Mouse (Mus musculus): ENCODE results near the gene Pdcl3. TPM values are rescaled to one million over a fixed set of nuclear protein-coding genes. Genes with fewer than 3 reads are reported as not detected.
A peak's percentile ranks its signal among the peaks of the same experiment; 100 is the strongest.

The Pdcl3 gene
- polyA plus RNA-seq, 1 experiment from 2014 or later = 166 TPM

DNA sequence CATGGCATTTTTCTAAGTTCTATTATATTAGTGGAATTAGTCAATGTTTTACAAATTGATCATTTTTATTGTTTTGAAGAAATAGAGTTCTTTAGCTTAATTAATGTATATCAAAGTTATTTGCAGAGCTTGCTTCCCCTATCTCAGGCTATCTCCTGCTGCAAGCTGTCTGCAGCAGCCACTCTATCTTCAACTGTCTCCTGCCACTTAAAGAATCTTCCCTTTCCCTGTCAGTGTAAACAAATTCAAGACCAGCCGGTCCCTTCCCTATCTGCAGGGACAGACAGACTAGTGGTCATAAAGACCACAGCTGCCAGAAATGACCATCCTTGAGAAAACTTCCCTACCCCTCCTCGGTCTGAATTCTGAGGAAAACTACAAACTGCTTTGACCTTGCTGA is 1.5 kb upstream of the Pdcl3 start:
- no peak for ATAC-seq (ENCODE audit: low FRiP score, low TSS enrichment)
- Histone ChIP-seq H3K4me3 (ENCODE audit: low read length) (no peak overlapping the region), H3K9ac (ENCODE audit: low read depth, low read length) (no peak overlapping the region), H3K36me3 (ENCODE audit: control insufficient read depth, insufficient read depth, low read length) (no peaks in the 10 kb centered on the region), H3K4me1 (ENCODE audit: control insufficient read depth, insufficient read depth, low read length) (0 out of 2 replicates have a peak, but pooled peaks cover 4% of the 10 kb centered on the region), H3K27ac (ENCODE audit: low read depth, low read length) (no peak overlapping the region), H3K9me3 (ENCODE audit: control insufficient read depth, low read length) (no peaks in the 10 kb centered on the region), H3K27me3 (ENCODE audit: control insufficient read depth, insufficient read depth, low read length) (no peaks in the 10 kb centered on the region), H3K4me2 (replicated peaks; ENCODE audit: low read depth, low read length) (no peak overlapping the region)
- WGBS = 54% methylated on average over 2 of the region's 2 CpGs

- H3K27me3 ChIP-seq (ENCODE audit: control insufficient read depth, insufficient read depth, low read length) = no peaks in the 10 kb centered on the region
- H3K9me3 ChIP-seq (ENCODE audit: control insufficient read depth, low read length) = no peaks in the 10 kb centered on the region
- peak overlapping the region; percentile 78 for H3K27ac ChIP-seq (ENCODE audit: low read depth, low read length)
- 0 out of 2 replicates have a peak, but pooled peaks cover 4% of the 10 kb centered on the region for H3K4me1 ChIP-seq (ENCODE audit: control insufficient read depth, insufficient read depth, low read length)
- peak overlapping the region; percentile 50 for H3K4me2 ChIP-seq (replicated peaks; ENCODE audit: low read depth, low read length)
- peak; percentile 98 for ATAC-seq (ENCODE audit: low FRiP score, low TSS enrichment)
- H3K4me3 ChIP-seq (ENCODE audit: low read length) = peak overlapping the region; percentile 83
- 6% methylated on average over 37 of the region's 38 CpGs for WGBS
- H3K9ac ChIP-seq (ENCODE audit: low read depth, low read length) = peak overlapping the region; percentile 84
- peaks cover 3% of the 10 kb centered on the region; the same call in 1 of the 2 replicates for H3K36me3 ChIP-seq (ENCODE audit: control insufficient read depth, insufficient read depth, low read length)
Measured at GRCm38 (mm10) chr1:38987080-38987864, 1.9 kb downstream of the Pdcl3 start.

GRCm38 (mm10) chr1:38987865-38988211 is 2.4 kb downstream of the Pdcl3 start:
- Histone ChIP-seq H3K4me1 (ENCODE audit: control insufficient read depth, insufficient read depth, low read length) (0 out of 2 replicates have a peak, but pooled peaks cover 4% of the 10 kb centered on the region), H3K4me3 (ENCODE audit: low read length) (peak overlapping the region; percentile 83), H3K36me3 (ENCODE audit: control insufficient read depth, insufficient read depth, low read length) (peaks cover 8% of the 10 kb centered on the region; the same call in 1 of the 2 replicates), H3K4me2 (replicated peaks; ENCODE audit: low read depth, low read length) (peak overlapping the region; percentile 50), H3K27ac (ENCODE audit: low read depth, low read length) (peak overlapping the region; percentile 78), H3K9ac (ENCODE audit: low read depth, low read length) (peak overlapping the region; percentile 84), H3K9me3 (ENCODE audit: control insufficient read depth, low read length) (no peaks in the 10 kb centered on the region), H3K27me3 (ENCODE audit: control insufficient read depth, insufficient read depth, low read length) (no peaks in the 10 kb centered on the region)
- peak; percentile 85 for ATAC-seq (ENCODE audit: low FRiP score, low TSS enrichment)
- WGBS = 0% methylated on average over 23 of the region's 25 CpGs

DNA sequence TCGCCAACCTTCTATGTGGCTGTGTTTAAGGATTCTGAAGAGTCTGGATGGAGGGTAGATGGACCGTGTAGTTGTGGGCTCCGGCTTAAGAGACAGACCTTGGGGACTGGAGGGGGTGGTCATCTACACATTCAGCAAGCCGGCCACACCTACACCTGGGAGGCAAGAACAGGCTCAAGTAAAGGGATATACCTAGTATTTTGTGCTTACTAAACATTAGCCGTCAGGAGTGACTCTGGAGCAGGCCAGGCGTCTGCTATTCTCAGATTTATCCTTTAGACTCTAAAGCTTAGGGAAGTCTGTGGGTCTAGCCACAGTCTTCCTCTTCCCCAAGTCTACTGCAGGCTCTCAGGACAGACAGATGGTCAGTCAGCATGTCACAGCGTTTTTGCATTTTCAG is 2.9 kb downstream of the Pdcl3 start:
- Histone ChIP-seq H3K27me3 (ENCODE audit: control insufficient read depth, insufficient read depth, low read length) (no peaks in the 10 kb centered on the region), H3K27ac (ENCODE audit: low read depth, low read length) (0 out of 2 replicates have a peak overlapping the region, but pooled peaks have one; percentile 78), H3K4me1 (ENCODE audit: control insufficient read depth, insufficient read depth, low read length) (0 out of 2 replicates have a peak, but pooled peaks cover 4% of the 10 kb centered on the region), H3K9ac (ENCODE audit: low read depth, low read length) (peak overlapping the region; percentile 84), H3K9me3 (ENCODE audit: control insufficient read depth, low read length) (no peaks in the 10 kb centered on the region), H3K36me3 (ENCODE audit: control insufficient read depth, insufficient read depth, low read length) (peaks cover 13% of the 10 kb centered on the region; the same call in 1 of the 2 replicates), H3K4me2 (replicated peaks; ENCODE audit: low read depth, low read length) (peak overlapping the region; percentile 50), H3K4me3 (ENCODE audit: low read length) (peak overlapping the region; percentile 83)
- ATAC-seq (ENCODE audit: low FRiP score, low TSS enrichment) = no peak
- WGBS = 24% methylated on average over 7 of the region's 7 CpGs

DNA sequence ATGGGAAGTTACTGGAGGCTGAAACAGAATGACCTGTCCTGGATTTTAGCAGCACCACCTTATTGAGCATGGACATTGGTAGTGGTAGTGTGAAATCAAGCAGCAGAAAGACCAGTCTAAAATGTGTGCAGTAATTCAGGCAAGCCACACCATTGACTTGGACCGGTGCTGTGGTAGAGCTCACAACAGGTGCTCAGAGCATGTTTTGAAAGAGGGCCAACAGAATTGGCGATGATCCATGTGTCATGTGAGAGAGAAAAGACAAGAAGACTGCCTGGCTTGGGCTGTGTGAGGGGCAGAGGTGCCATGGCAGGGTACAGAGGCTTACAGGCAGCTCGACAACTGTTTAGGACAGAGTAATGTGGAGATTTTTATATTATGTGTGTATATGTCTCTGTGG is 7.0 kb downstream of the Pdcl3 start:
- Histone ChIP-seq H3K27me3 (ENCODE audit: control insufficient read depth, insufficient read depth, low read length) (no peaks in the 10 kb centered on the region), H3K9ac (ENCODE audit: low read depth, low read length) (no peak overlapping the region), H3K4me3 (ENCODE audit: low read length) (no peak overlapping the region), H3K27ac (ENCODE audit: low read depth, low read length) (no peak overlapping the region), H3K4me1 (ENCODE audit: control insufficient read depth, insufficient read depth, low read length) (no peaks in the 10 kb centered on the region), H3K9me3 (ENCODE audit: control insufficient read depth, low read length) (no peaks in the 10 kb centered on the region), H3K36me3 (ENCODE audit: control insufficient read depth, insufficient read depth, low read length) (peaks cover 50% of the 10 kb centered on the region), H3K4me2 (replicated peaks; ENCODE audit: low read depth, low read length) (no peak overlapping the region)
- WGBS = 94% methylated on average over 3 of the region's 3 CpGs
- ATAC-seq (ENCODE audit: low FRiP score, low TSS enrichment) = no peak

DNA sequence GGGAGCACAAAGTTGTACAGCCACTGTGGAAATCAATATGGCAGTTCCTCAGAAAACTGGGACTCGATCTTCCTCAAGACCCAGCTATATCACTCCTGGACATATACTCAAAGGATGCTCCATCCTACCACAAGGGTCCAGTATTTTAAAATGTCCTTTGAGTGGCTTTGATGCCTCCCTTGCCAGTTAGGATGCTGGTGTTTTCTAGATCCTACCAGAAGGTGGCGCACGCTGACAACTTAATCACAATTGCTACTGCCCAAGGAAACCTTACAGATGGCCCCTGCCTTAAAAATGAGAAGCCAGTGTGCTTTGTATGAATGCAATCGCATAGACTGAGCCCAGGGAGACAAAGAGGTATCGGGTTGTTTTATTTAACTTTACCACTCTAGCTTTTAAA is 15.7 kb downstream of the Pdcl3 start:
- no peaks in the 10 kb centered on the region for H3K9me3 ChIP-seq (ENCODE audit: control insufficient read depth, low read length)
- no peaks in the 10 kb centered on the region for H3K27me3 ChIP-seq (ENCODE audit: control insufficient read depth, insufficient read depth, low read length)
- H3K9ac ChIP-seq (ENCODE audit: low read depth, low read length) = no peak overlapping the region
- H3K4me1 ChIP-seq (ENCODE audit: control insufficient read depth, insufficient read depth, low read length) = no peaks in the 10 kb centered on the region
- ATAC-seq (ENCODE audit: low FRiP score, low TSS enrichment) = 0 out of 2 replicates have a peak, but pooled peaks have one; percentile 16
- H3K27ac ChIP-seq (ENCODE audit: low read depth, low read length) = no peak overlapping the region
- no peak overlapping the region for H3K4me2 ChIP-seq (replicated peaks; ENCODE audit: low read depth, low read length)
- H3K4me3 ChIP-seq (ENCODE audit: low read length) = no peak overlapping the region
- H3K36me3 ChIP-seq (ENCODE audit: control insufficient read depth, insufficient read depth, low read length) = peaks cover 19% of the 10 kb centered on the region
- 19% methylated on average over 5 of the region's 5 CpGs for WGBS

- no peak overlapping the region for H3K4me3 ChIP-seq (ENCODE audit: low read length)
- no peak overlapping the region for H3K9ac ChIP-seq (ENCODE audit: low read depth, low read length)
- H3K27ac ChIP-seq (ENCODE audit: low read depth, low read length) = no peak overlapping the region
- no peaks in the 10 kb centered on the region for H3K36me3 ChIP-seq (ENCODE audit: control insufficient read depth, insufficient read depth, low read length)
- H3K27me3 ChIP-seq (ENCODE audit: control insufficient read depth, insufficient read depth, low read length) = no peaks in the 10 kb centered on the region
- ATAC-seq (ENCODE audit: low FRiP score, low TSS enrichment) = no peak
- no peaks in the 10 kb centered on the region for H3K9me3 ChIP-seq (ENCODE audit: control insufficient read depth, low read length)
- H3K4me2 ChIP-seq (replicated peaks; ENCODE audit: low read depth, low read length) = no peak overlapping the region
- H3K4me1 ChIP-seq (ENCODE audit: control insufficient read depth, insufficient read depth, low read length) = no peaks in the 10 kb centered on the region
- 57% methylated on average over 10 of the region's 10 CpGs for WGBS
Measured at GRCm38 (mm10) chr1:39005751-39006354, 20.4 kb downstream of the Pdcl3 start.

GRCm38 (mm10) chr1:39006830-39007829 is 21.7 kb downstream of the Pdcl3 start:
- H3K9ac ChIP-seq (ENCODE audit: low read depth, low read length) = no peak overlapping the region
- no peaks in the 10 kb centered on the region for H3K9me3 ChIP-seq (ENCODE audit: control insufficient read depth, low read length)
- no peaks in the 10 kb centered on the region for H3K4me1 ChIP-seq (ENCODE audit: control insufficient read depth, insufficient read depth, low read length)
- no peak for ATAC-seq (ENCODE audit: low FRiP score, low TSS enrichment)
- H3K27me3 ChIP-seq (ENCODE audit: control insufficient read depth, insufficient read depth, low read length) = no peaks in the 10 kb centered on the region
- 47% methylated on average over 11 of the region's 11 CpGs for WGBS
- no peak overlapping the region for H3K27ac ChIP-seq (ENCODE audit: low read depth, low read length)
- no peak overlapping the region for H3K4me3 ChIP-seq (ENCODE audit: low read length)
- H3K4me2 ChIP-seq (replicated peaks; ENCODE audit: low read depth, low read length) = no peak overlapping the region
- no peaks in the 10 kb centered on the region for H3K36me3 ChIP-seq (ENCODE audit: control insufficient read depth, insufficient read depth, low read length)
